Mouse (Mus musculus): ENCODE data around the gene Cnot6l. TPM values are rescaled to one million over a fixed set of nuclear protein-coding genes. Genes with fewer than 3 reads are reported as not detected.

Gene Cnot6l
- polyA plus RNA-seq, 1 experiment from 2014 or later = 12.6 TPM

Other genes starting within 250 kb of the Cnot6l start
- gene Cxcl13, start 207.2 kb downstream of the Cnot6l start, polyA plus RNA-seq (2014; fragmentation: Nextera tagmentation; extraction: Ambion mirVana) = not detected in 2 replicates
- gene Mrpl1, start 45.3 kb upstream of the Cnot6l start, polyA plus RNA-seq (2014; fragmentation: Nextera tagmentation; extraction: Ambion mirVana) = 24.9 and 25.2 TPM in 2 replicates
- 15.8 and 20.5 TPM in 2 replicates for gene Fras1, start 209.8 kb upstream of the Cnot6l start, polyA plus RNA-seq (2014; fragmentation: Nextera tagmentation; extraction: Ambion mirVana)

Data from limb, embryonic 11.5 days (tissue).